Mouse (Mus musculus): Measurements from ENCODE around the gene Dmrt2.

Dmrt2 gene

GRCm38 (mm10) chr19:25675866-25676440 is 3.7 kb downstream of the Dmrt2 start:
- no peak for DNase-seq (ENCODE audit: low spot score in 2 of 2)

DNA sequence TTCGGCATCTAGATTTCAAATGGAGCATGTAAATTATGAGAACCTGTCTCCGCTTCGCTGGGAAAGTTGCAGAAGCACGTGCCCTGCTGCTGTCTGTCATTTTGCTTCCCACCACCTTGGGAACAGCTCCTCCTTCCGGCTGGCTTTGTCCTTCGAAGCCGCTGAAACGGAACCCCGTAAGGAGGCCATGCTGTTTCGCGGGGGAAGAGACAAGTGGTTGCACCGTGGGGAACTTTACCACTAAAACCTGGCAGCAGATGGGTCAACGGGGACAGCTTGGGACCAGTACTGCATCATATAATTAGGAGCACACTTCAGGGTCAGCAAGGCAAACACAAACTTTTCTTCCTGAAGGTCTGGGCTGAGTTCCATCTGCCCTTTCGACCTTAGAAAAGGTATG is 26.6 kb downstream of the Dmrt2 start:
- no peak for DNase-seq (ENCODE audit: low spot score in 2 of 2)

DNA sequence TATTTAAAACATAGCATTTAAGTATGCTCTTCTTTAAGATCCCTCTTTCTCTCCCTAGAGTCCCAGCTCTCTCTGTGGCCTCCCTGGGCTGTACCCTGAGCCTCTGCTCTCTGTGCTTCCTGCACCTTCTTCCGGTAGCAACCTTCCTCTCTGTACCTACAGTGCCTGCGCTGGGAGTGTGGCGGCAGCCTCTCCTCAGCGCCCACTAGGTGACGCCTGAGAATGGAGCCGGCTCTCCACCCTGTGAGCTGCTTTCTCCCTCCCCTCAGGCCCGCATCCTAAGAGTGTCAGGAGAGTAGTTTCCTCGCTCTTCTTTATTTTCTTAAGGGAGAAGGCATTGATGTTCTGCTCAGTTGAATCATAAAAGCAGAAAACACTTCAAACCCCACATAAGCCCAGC is 41.2 kb downstream of the Dmrt2 start:
- DNase-seq (ENCODE audit: low spot score in 2 of 2) = no peak

- DNase-seq (ENCODE audit: low spot score in 2 of 2) = no peak
These were observed 42.7 kb downstream of the Dmrt2 start for GRCm38 (mm10) chr19:25714927-25715326.

DNA sequence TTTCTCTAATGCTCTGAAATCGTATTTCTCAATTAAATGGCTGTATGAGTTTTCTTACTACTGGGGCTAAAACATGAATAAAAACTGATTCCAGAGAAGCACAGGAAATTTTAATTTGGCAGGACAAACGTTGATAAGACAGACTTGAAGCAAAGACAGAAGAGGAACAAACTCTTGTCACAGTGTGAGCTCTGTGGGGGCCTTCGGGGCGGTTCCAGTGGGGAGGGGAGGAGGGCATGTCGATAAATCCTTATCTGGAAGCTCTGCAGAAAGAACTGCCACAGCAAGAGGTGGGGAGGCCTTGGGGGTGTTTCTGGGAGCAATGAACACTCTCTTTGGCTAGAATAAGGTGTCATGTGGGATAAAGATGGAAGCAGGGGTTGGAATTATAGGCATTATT is 50.4 kb downstream of the Dmrt2 start:
- DNase-seq (ENCODE audit: low spot score in 2 of 2) = no peak

Measured in natural killer cell, adult 2 months (primary cell).